Mouse (Mus musculus): Measurements from ENCODE around the gene Dph3. TPM values are rescaled to one million over a fixed set of nuclear protein-coding genes. Genes with fewer than 3 reads are reported as not detected.
"Not testable (repeated sequence)": the region's sequence is repeated elsewhere in the genome, so short reads cannot be mapped to it uniquely, and the experiment has no call there.

Dph3 gene
- 109 and 116 TPM in 2 replicates for polyA plus RNA-seq (2015; fragmentation: Nextera tagmentation; extraction: Ambion mirVana)

- ATAC-seq (replicated peaks; ENCODE audit: low FRiP score, low read depth) (peak; percentile 96), DNase-seq (ENCODE audit: low spot score) (peak; percentile 98)
- Histone ChIP-seq H3K27ac (peak within 1 kb of the TSS; percentile 94), H3K9me3 (replicated peaks; ENCODE audit: low read length) (no peaks in the 10 kb centered on the region), H3K4me1 (replicated peaks; ENCODE audit: insufficient read depth, low read length) (peaks cover 6% of the 10 kb centered on the region; the same call in 1 of the 2 replicates), H3K36me3 (ENCODE audit: insufficient read depth, low read length) (peaks cover 17% of the 10 kb centered on the region), H3K4me2 (ENCODE audit: low read length) (peak within 1 kb of the TSS; percentile 74), H3K27me3 (ENCODE audit: insufficient read depth, low read length) (no peaks in the 10 kb centered on the region), H3K4me3 (replicated peaks; ENCODE audit: low read depth, low read length) (peak within 1 kb of the TSS; percentile 55), H3K9ac (ENCODE audit: low read depth, low read length) (peak within 1 kb of the TSS; percentile 70)
- peak; percentile 71 for TF ChIP-seq CTCF (IDR thresholded peaks at IDR 0.05; ENCODE audit: low read depth)
- WGBS = under 1% methylated on average over 43 of the region's 43 CpGs
Measured at GRCm38 (mm10) chr14:32085486-32086201, at the start of gene Dph3. TSS of gene Dph3 (minus strand) at chr14:32085729.

DNA sequence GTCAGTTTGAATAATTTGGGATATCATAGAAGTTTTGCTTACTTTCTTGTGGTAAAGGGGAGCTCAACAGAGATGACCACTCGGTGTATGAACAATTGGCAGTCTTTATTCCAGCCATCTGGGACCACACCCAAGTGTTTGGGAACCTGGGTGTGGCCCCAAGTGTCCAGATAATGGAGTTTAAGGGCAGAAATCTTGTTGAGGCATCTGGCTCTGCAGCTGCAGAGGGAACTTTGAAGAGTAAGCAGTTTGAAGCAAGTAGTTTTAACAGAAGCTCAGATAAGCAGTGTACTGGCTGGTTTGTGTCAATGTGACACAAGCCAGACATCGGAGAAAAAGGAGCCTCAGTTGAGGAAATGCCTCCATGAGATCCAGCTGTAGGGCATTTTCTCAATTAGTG, 48.8 kb upstream of the Dph3 start:
- no peaks in the 10 kb centered on the region for H3K4me1 ChIP-seq (replicated peaks; ENCODE audit: insufficient read depth, low read length)
- DNase-seq (ENCODE audit: low spot score) (no peak), ATAC-seq (replicated peaks; ENCODE audit: low FRiP score, low read depth) (no peak)
- no peak for TF ChIP-seq CTCF (IDR thresholded peaks at IDR 0.05; ENCODE audit: low read depth)
- 76% methylated on average over 2 of the region's 2 CpGs for WGBS
- no peaks in the 10 kb centered on the region for H3K27me3 ChIP-seq (ENCODE audit: insufficient read depth, low read length)
- no peaks in the 10 kb centered on the region for H3K36me3 ChIP-seq (ENCODE audit: insufficient read depth, low read length)
- H3K9ac ChIP-seq (ENCODE audit: low read depth, low read length) = no peak overlapping the region
- no peak overlapping the region for H3K27ac ChIP-seq
- no peaks in the 10 kb centered on the region for H3K9me3 ChIP-seq (replicated peaks; ENCODE audit: low read length)
- H3K4me2 ChIP-seq (ENCODE audit: low read length) = no peak overlapping the region
- no peak overlapping the region for H3K4me3 ChIP-seq (replicated peaks; ENCODE audit: low read depth, low read length)

GRCm38 (mm10) chr14:32131836-32132235, 46.3 kb upstream of the Dph3 start:
- no peak for ATAC-seq (replicated peaks; ENCODE audit: low FRiP score, low read depth)
- no peaks in the 10 kb centered on the region for H3K27me3 ChIP-seq (ENCODE audit: insufficient read depth, low read length)
- no peaks in the 10 kb centered on the region for H3K4me1 ChIP-seq (replicated peaks; ENCODE audit: insufficient read depth, low read length)
- no peak overlapping the region for H3K4me2 ChIP-seq (ENCODE audit: low read length)
- H3K27ac ChIP-seq = no peak overlapping the region
- H3K36me3 ChIP-seq (ENCODE audit: insufficient read depth, low read length) = no peaks in the 10 kb centered on the region
- DNase-seq (ENCODE audit: low spot score) = no peak
- no peak overlapping the region for H3K9ac ChIP-seq (ENCODE audit: low read depth, low read length)
- no peak overlapping the region for H3K4me3 ChIP-seq (replicated peaks; ENCODE audit: low read depth, low read length)
- no peak for TF ChIP-seq CTCF (IDR thresholded peaks at IDR 0.05; ENCODE audit: low read depth)
- 83% methylated on average over 4 of the region's 4 CpGs for whole genome bisulfite sequencing
- H3K9me3 ChIP-seq (replicated peaks; ENCODE audit: low read length) = no peaks in the 10 kb centered on the region

- 73% methylated on average over 5 of the region's 5 CpGs for WGBS
- Histone ChIP-seq H3K27ac (no peak overlapping the region), H3K27me3 (ENCODE audit: insufficient read depth, low read length) (no peaks in the 10 kb centered on the region), H3K36me3 (ENCODE audit: insufficient read depth, low read length) (no peaks in the 10 kb centered on the region), H3K4me2 (ENCODE audit: low read length) (no peak overlapping the region), H3K9ac (ENCODE audit: low read depth, low read length) (no peak overlapping the region), H3K4me1 (replicated peaks; ENCODE audit: insufficient read depth, low read length) (no peaks in the 10 kb centered on the region), H3K9me3 (replicated peaks; ENCODE audit: low read length) (no peaks in the 10 kb centered on the region), H3K4me3 (replicated peaks; ENCODE audit: low read depth, low read length) (no peak overlapping the region)
- DNase-seq (ENCODE audit: low spot score) (no peak), ATAC-seq (replicated peaks; ENCODE audit: low FRiP score, low read depth) (no peak)
- TF ChIP-seq CTCF (IDR thresholded peaks at IDR 0.05; ENCODE audit: low read depth) = no peak
Measured at GRCm38 (mm10) chr14:32128409-32128808, 42.9 kb upstream of the Dph3 start.

- H3K27me3 ChIP-seq (ENCODE audit: insufficient read depth, low read length); H3K4me2 ChIP-seq (ENCODE audit: low read length); H3K9ac ChIP-seq (ENCODE audit: low read depth, low read length); ATAC-seq (replicated peaks; ENCODE audit: low FRiP score, low read depth); H3K4me3 ChIP-seq (replicated peaks; ENCODE audit: low read depth, low read length); DNase-seq (ENCODE audit: low spot score); H3K4me1 ChIP-seq (replicated peaks; ENCODE audit: insufficient read depth, low read length); H3K9me3 ChIP-seq (replicated peaks; ENCODE audit: low read length); H3K36me3 ChIP-seq (ENCODE audit: insufficient read depth, low read length); H3K27ac ChIP-seq: not testable (repeated sequence)
- 83% methylated on average over 5 of the region's 5 CpGs for WGBS
Measured at GRCm38 (mm10) chr14:32125256-32125655, 39.7 kb upstream of the Dph3 start.

GRCm38 (mm10) chr14:32124261-32124660, 38.7 kb upstream of the Dph3 start:
- no peak for DNase-seq (ENCODE audit: low spot score)
- WGBS = 76% methylated on average over 3 of the region's 3 CpGs
- Histone ChIP-seq H3K27ac (no peak overlapping the region), H3K4me1 (replicated peaks; ENCODE audit: insufficient read depth, low read length) (no peaks in the 10 kb centered on the region), H3K4me3 (replicated peaks; ENCODE audit: low read depth, low read length) (no peak overlapping the region), H3K4me2 (ENCODE audit: low read length) (no peak overlapping the region), H3K9me3 (replicated peaks; ENCODE audit: low read length) (no peaks in the 10 kb centered on the region), H3K9ac (ENCODE audit: low read depth, low read length) (no peak overlapping the region), H3K27me3 (ENCODE audit: insufficient read depth, low read length) (no peaks in the 10 kb centered on the region), H3K36me3 (ENCODE audit: insufficient read depth, low read length) (no peaks in the 10 kb centered on the region)
- TF ChIP-seq CTCF (IDR thresholded peaks at IDR 0.05; ENCODE audit: low read depth) = no peak
- no peak for ATAC-seq (replicated peaks; ENCODE audit: low FRiP score, low read depth)

GRCm38 (mm10) chr14:32121920-32122315, 36.4 kb upstream of the Dph3 start:
- H3K4me3 ChIP-seq (replicated peaks; ENCODE audit: low read depth, low read length) = no peak overlapping the region
- WGBS = 38% methylated on average over 2 of the region's 2 CpGs

More at GRCm38 (mm10) chr14:32121920-32122315, 36.4 kb upstream of the Dph3 start:
- peak; percentile 28 for DNase-seq (ENCODE audit: low spot score)
- Histone ChIP-seq H3K4me2 (ENCODE audit: low read length) (no peak overlapping the region), H3K9ac (ENCODE audit: low read depth, low read length) (no peak overlapping the region), H3K27ac (no peak overlapping the region), H3K9me3 (replicated peaks; ENCODE audit: low read length) (no peaks in the 10 kb centered on the region), H3K4me1 (replicated peaks; ENCODE audit: insufficient read depth, low read length) (no peaks in the 10 kb centered on the region), H3K36me3 (ENCODE audit: insufficient read depth, low read length) (no peaks in the 10 kb centered on the region), H3K27me3 (ENCODE audit: insufficient read depth, low read length) (no peaks in the 10 kb centered on the region)
- TF ChIP-seq CTCF (IDR thresholded peaks at IDR 0.05; ENCODE audit: low read depth) = peak; percentile 66
- no peak for ATAC-seq (replicated peaks; ENCODE audit: low FRiP score, low read depth)

Data from kidney, postnatal 0 days (tissue).